Mouse (Mus musculus): Measurements from ENCODE around the gene Tpp2.

- TF ChIP-seq GATA1 (IDR thresholded peaks at IDR 0.05; ENCODE audit: borderline replicate concordance, low read length): no peak
- TF ChIP-seq FLI1 (IDR thresholded peaks at IDR 0.05; ENCODE audit: low read length): no peak
Measured at GRCm38 (mm10) chr1:43969361-43969760, 35.9 kb downstream of the Tpp2 start.

All from megakaryocyte, embryonic 14.5 days (primary cell).